28 mouse cellular contexts compared by ENCODE assay signal in genomic region chr15:77892420-77892819, GRCm38 (mm10). TPM values are rescaled to one million over a fixed set of nuclear protein-coding genes. Genes with fewer than 3 reads are reported as not detected.
DNase-seq lines count a peak whose midpoint lies in the region; ATAC-seq and TF ChIP-seq lines count a peak whose summit lies in the region.
"Had no signal": no experiment of that assay in that cellular context is flagged by ENCODE, and none has a peak within 500 bp of the region (broad histone marks: within the 10 kb centered on the region; RNA-seq: fewer than 3 reads in every experiment).

No protein-coding gene starts in this region.

- no peak overlapping the region for H3K4me2 ChIP-seq in heart, postnatal 0 days (ENCODE audit: low read depth, low read length)
- no peak overlapping the region for H3K4me2 ChIP-seq in lung, embryonic 14.5 days
- no peak overlapping the region for H3K4me2 ChIP-seq in lung, embryonic 16.5 days (ENCODE audit: low read depth, low read length)
- H3K4me2 ChIP-seq: embryonic facial prominence, embryonic 12.5 days; heart, embryonic 12.5 days; hindbrain, embryonic 12.5 days; intestine, embryonic 15.5 days; limb, embryonic 12.5 days; liver, embryonic 15.5 days; neural tube, embryonic 12.5 days had no signal

- H3K9me3 ChIP-seq in heart, postnatal 0 days (replicated peaks; ENCODE audit: control insufficient read depth, low read length), result no peaks in the 10 kb centered on the region
- no peaks in the 10 kb centered on the region for H3K9me3 ChIP-seq in lung, embryonic 14.5 days (ENCODE audit: low read depth, low read length)
- H3K9me3 ChIP-seq in lung, embryonic 16.5 days (ENCODE audit: control insufficient read depth, low read length), result no peaks in the 10 kb centered on the region
- H3K9me3 ChIP-seq: embryonic facial prominence, embryonic 12.5 days; heart, embryonic 12.5 days; hindbrain, embryonic 12.5 days; intestine, embryonic 15.5 days; limb, embryonic 12.5 days; liver, embryonic 15.5 days; neural tube, embryonic 12.5 days had no signal

- no peak overlapping the region for H3K9ac ChIP-seq in heart, postnatal 0 days (replicated peaks; ENCODE audit: low read depth, low read length)
- H3K9ac ChIP-seq in lung, embryonic 14.5 days, result no peak overlapping the region
- H3K9ac ChIP-seq in lung, embryonic 16.5 days (ENCODE audit: low read length), result no peak overlapping the region
- H3K9ac ChIP-seq: embryonic facial prominence, embryonic 12.5 days; heart, embryonic 12.5 days; hindbrain, embryonic 12.5 days; intestine, embryonic 15.5 days; limb, embryonic 12.5 days; liver, embryonic 15.5 days; neural tube, embryonic 12.5 days had no signal

- H3K27ac ChIP-seq in heart, postnatal 0 days (ENCODE audit: low read depth), result 0 out of 2 replicates have a peak overlapping the region, but pooled peaks have one; percentile 25
- H3K27ac ChIP-seq in lung, embryonic 14.5 days (ENCODE audit: low read depth), result peak overlapping the region; percentile 48; the same call in 1 of the 2 replicates
- peak overlapping the region; percentile 74 for H3K27ac ChIP-seq in lung, embryonic 16.5 days (ENCODE audit: low read length)
- H3K27ac ChIP-seq: embryonic facial prominence, embryonic 12.5 days; hindbrain, embryonic 12.5 days; hindbrain, postnatal 0 days; intestine, embryonic 15.5 days; layer of hippocampus, adult 2 months; left cerebral cortex, adult 2 months; limb, embryonic 12.5 days; liver, embryonic 15.5 days; neural tube, embryonic 12.5 days; stomach, postnatal 0 days had no signal

- intact Hi-C loops in heart, postnatal 25 days (cut with DNase I), result no loop called here

- H3K36me3 ChIP-seq in heart, postnatal 0 days (replicated peaks; ENCODE audit: control insufficient read depth, insufficient read depth, low read length), result no peaks in the 10 kb centered on the region
- no peaks in the 10 kb centered on the region for H3K36me3 ChIP-seq in lung, embryonic 14.5 days (ENCODE audit: insufficient read depth)
- H3K36me3 ChIP-seq in lung, embryonic 16.5 days (ENCODE audit: control insufficient read depth, insufficient read depth, low read length), result no peaks in the 10 kb centered on the region
- H3K36me3 ChIP-seq: embryonic facial prominence, embryonic 12.5 days; heart, embryonic 12.5 days; hindbrain, embryonic 12.5 days; intestine, embryonic 15.5 days; limb, embryonic 12.5 days; liver, embryonic 15.5 days; neural tube, embryonic 12.5 days had no signal

- 86% methylated on average over 10 of the region's 10 CpGs for WGBS in heart, postnatal 0 days
- WGBS in lung, embryonic 14.5 days, result 65% methylated on average over 10 of the region's 10 CpGs
- WGBS in lung, embryonic 16.5 days, result 54% methylated on average over 10 of the region's 10 CpGs

- no peaks in the 10 kb centered on the region for H3K4me1 ChIP-seq in heart, postnatal 0 days (ENCODE audit: control insufficient read depth, insufficient read depth)
- H3K4me1 ChIP-seq in lung, embryonic 14.5 days (ENCODE audit: insufficient read depth), result no peaks in the 10 kb centered on the region
- peaks cover 18% of the 10 kb centered on the region for H3K4me1 ChIP-seq in lung, embryonic 16.5 days (replicated peaks; ENCODE audit: control insufficient read depth, insufficient read depth, low read length)
- H3K4me1 ChIP-seq: embryonic facial prominence, embryonic 12.5 days; hindbrain, embryonic 12.5 days; liver, embryonic 15.5 days; neural tube, embryonic 12.5 days had no signal

- H3K4me3 ChIP-seq in heart, postnatal 0 days (ENCODE audit: low read depth, low read length), result no peak overlapping the region
- no peak overlapping the region for H3K4me3 ChIP-seq in lung, embryonic 14.5 days (ENCODE audit: low read depth, low read length)
- no peak overlapping the region for H3K4me3 ChIP-seq in lung, embryonic 16.5 days (ENCODE audit: low read length)
- H3K4me3 ChIP-seq: embryonic facial prominence, embryonic 12.5 days; heart, embryonic 12.5 days; hindbrain, embryonic 12.5 days; intestine, embryonic 15.5 days; layer of hippocampus, adult 2 months; left cerebral cortex, adult 2 months; limb, embryonic 12.5 days; liver, embryonic 15.5 days; neural tube, embryonic 12.5 days had no signal

- H3K27me3 ChIP-seq in heart, postnatal 0 days (ENCODE audit: control insufficient read depth, insufficient read depth, low read length), result no peaks in the 10 kb centered on the region
- no peaks in the 10 kb centered on the region for H3K27me3 ChIP-seq in lung, embryonic 14.5 days (ENCODE audit: insufficient read depth, low read length)
- H3K27me3 ChIP-seq in lung, embryonic 16.5 days (ENCODE audit: control insufficient read depth, insufficient read depth, low read depth, low read length), result no peaks in the 10 kb centered on the region
- H3K27me3 ChIP-seq: embryonic facial prominence, embryonic 12.5 days; heart, embryonic 12.5 days; hindbrain, embryonic 12.5 days; intestine, embryonic 15.5 days; limb, embryonic 12.5 days; liver, embryonic 15.5 days; neural tube, embryonic 12.5 days had no signal

- no peak for ATAC-seq in heart, postnatal 0 days (ENCODE audit: insufficient read depth, low read depth)
- no peak for ATAC-seq in lung, embryonic 14.5 days (ENCODE audit: insufficient read depth)
- ATAC-seq in lung, embryonic 16.5 days (ENCODE audit: low read depth), result no peak
- ATAC-seq: forebrain, embryonic 16.5 days; hindbrain, postnatal 0 days; intestine, embryonic 15.5 days had no signal

- DNase-seq in heart, postnatal 0 days (ENCODE audit: low spot score), result no peak
- DNase-seq in heart, postnatal 25 days (ENCODE audit: low spot score), result no peak
- no peak for DNase-seq in lung, embryonic 14.5 days
- no peak for DNase-seq in lung, postnatal 14 days
- DNase-seq in cerebellum, adult 18-20 months, result no peak
- no peak for DNase-seq in layer of hippocampus, adult 18-20 months (ENCODE audit: low spot score in 2 of 2)
- DNase-seq: B cell, adult 2 months; cerebellum, adult 9-10 months; embryo, embryonic 11 days; gastrocnemius, postnatal 10 days; midbrain, embryonic 14.5 days; right cerebral cortex, adult 18-20 months; spleen, adult 18-20 months; thymus, adult 18-20 months; thymus, postnatal 25 days had no signal

- TF ChIP-seq EP300 in heart, postnatal 0 days (IDR thresholded peaks at IDR 0.05; ENCODE audit: low read depth), result no peak

- no peak for TF ChIP-seq CTCF in heart, postnatal 0 days (IDR thresholded peaks at IDR 0.05; ENCODE audit: low read depth)
- TF ChIP-seq CTCF in lung, embryonic 14.5 days (IDR thresholded peaks at IDR 0.05; ENCODE audit: low read depth), result no peak

RNA-seq across cellular contexts. Expression of gene Txn2, which starts 36.4 kb away (rescaled TPM):
- total RNA-seq in heart, postnatal 0 days (2014; rRNA removed; ENCODE audit: low replicate concordance), result 72.2 and 106 TPM in 2 replicates
- polyA plus RNA-seq in heart, postnatal 0 days (2015; fragmentation: Nextera tagmentation; extraction: Ambion mirVana), result 317 and 322 TPM in 2 replicates
- total RNA-seq in heart, postnatal 25 days (2021), result 100 to 1,000 TPM; 278 to 282 TPM
- 209 and 227 TPM in 2 replicates for polyA plus RNA-seq in lung, embryonic 14.5 days (2014; fragmentation: Nextera tagmentation; extraction: Ambion mirVana)
- polyA plus RNA-seq in lung, embryonic 16.5 days (2015; fragmentation: Nextera tagmentation; extraction: Ambion mirVana), result 182 and 185 TPM in 2 replicates
- total RNA-seq in layer of hippocampus, adult 18-20 months (2021), result 100 to 1,000 TPM; 134 to 140 TPM

RNA-seq across cellular contexts. Expression of gene Myh9, which starts 50.4 kb away (rescaled TPM):
- total RNA-seq in heart, postnatal 0 days (2014; rRNA removed; ENCODE audit: low replicate concordance), result 62.0 and 63.6 TPM in 2 replicates
- polyA plus RNA-seq in heart, postnatal 0 days (2015; fragmentation: Nextera tagmentation; extraction: Ambion mirVana), result 15.7 and 17.5 TPM in 2 replicates
- total RNA-seq in heart, postnatal 25 days (2021), result 100 to 1,000 TPM; 122 to 124 TPM
- 86.6 and 87.5 TPM in 2 replicates for polyA plus RNA-seq in lung, embryonic 14.5 days (2014; fragmentation: Nextera tagmentation; extraction: Ambion mirVana)
- polyA plus RNA-seq in lung, embryonic 16.5 days (2015; fragmentation: Nextera tagmentation; extraction: Ambion mirVana), result 71.7 and 77.6 TPM in 2 replicates
- 10 to 100 TPM; 86.7 to 88.3 TPM for total RNA-seq in layer of hippocampus, adult 18-20 months (2021)
